In genomic region chr4:44711136-44711900, GRCm38 (mm10) we compare ENCODE assay signal across 10 mouse cellular contexts. TPM values are rescaled to one million over a fixed set of nuclear protein-coding genes. Genes with fewer than 3 reads are reported as not detected.
DNase-seq lines count a peak whose midpoint lies in the region; ATAC-seq and TF ChIP-seq lines count a peak whose summit lies in the region.
"Had no signal": no experiment of that assay in that cellular context is flagged by ENCODE, and none has a peak within 500 bp of the region (broad histone marks: within the 10 kb centered on the region; RNA-seq: fewer than 3 reads in every experiment).

No protein-coding gene starts in this region.

- intact Hi-C loops in heart, postnatal 36 days (cut with DNase I) = no loop called here

- TF ChIP-seq CTCF in heart, postnatal 0 days (IDR thresholded peaks at IDR 0.05; ENCODE audit: low read depth) = no peak
- TF ChIP-seq CTCF in ES-Bruce4 (IDR thresholded peaks at IDR 0.05; ENCODE audit: low read depth, low read length) = no peak
- TF ChIP-seq CTCF in brain, embryonic 14.5 days (IDR thresholded peaks at IDR 0.05; ENCODE audit: borderline replicate concordance, extremely low read depth, insufficient read depth, insufficient read length) = no peak

- H3K27ac ChIP-seq in heart, postnatal 0 days (ENCODE audit: low read depth) = no peak overlapping the region
- no peak overlapping the region for H3K27ac ChIP-seq in ES-Bruce4 (ENCODE audit: insufficient read depth, low read length)
- H3K27ac ChIP-seq in midbrain, embryonic 10.5 days (replicated peaks) = peak overlapping the region; percentile 87

- peaks cover 95% of the 10 kb centered on the region for H3K27me3 ChIP-seq in heart, postnatal 0 days (ENCODE audit: control insufficient read depth, insufficient read depth, low read length)
- peaks cover 36% of the 10 kb centered on the region for H3K27me3 ChIP-seq in ES-Bruce4 (ENCODE audit: control insufficient read depth, insufficient read depth, low read length, poor library complexity, severe bottlenecking)
- H3K27me3 ChIP-seq in midbrain, embryonic 10.5 days (ENCODE audit: low read depth, poor library complexity, severe bottlenecking) = peaks cover 99% of the 10 kb centered on the region

- H3K36me3 ChIP-seq in heart, postnatal 0 days (replicated peaks; ENCODE audit: control insufficient read depth, insufficient read depth, low read length) = no peaks in the 10 kb centered on the region
- no peaks in the 10 kb centered on the region for H3K36me3 ChIP-seq in ES-Bruce4 (ENCODE audit: control insufficient read depth, insufficient read depth, low read length, poor library complexity, severe bottlenecking)
- no peaks in the 10 kb centered on the region for H3K36me3 ChIP-seq in midbrain, embryonic 10.5 days

- 0 out of 2 replicates have a peak overlapping the region, but pooled peaks have one; percentile 33 for H3K4me3 ChIP-seq in heart, postnatal 0 days (ENCODE audit: low read depth, low read length)
- H3K4me3 ChIP-seq in ES-Bruce4 (ENCODE audit: low read depth, low read length) = peak overlapping the region; percentile 49
- H3K4me3 ChIP-seq in midbrain, embryonic 10.5 days = peak overlapping the region; percentile 66

- no peak for TF ChIP-seq POLR2A in ES-Bruce4 (IDR thresholded peaks at IDR 0.05; ENCODE audit: insufficient read depth, low read length)
- TF ChIP-seq POLR2A in brain, embryonic 14.5 days (IDR thresholded peaks at IDR 0.05; ENCODE audit: borderline replicate concordance, extremely low read depth, insufficient read depth, insufficient read length, poor library complexity, severe bottlenecking) = no peak

- no peak for TF ChIP-seq EP300 in heart, postnatal 0 days (IDR thresholded peaks at IDR 0.05; ENCODE audit: low read depth)
- no peak for TF ChIP-seq EP300 in ES-Bruce4 (IDR thresholded peaks at IDR 0.05; ENCODE audit: insufficient read depth, low read depth, low read length)

- H3K9me3 ChIP-seq in heart, postnatal 0 days (replicated peaks; ENCODE audit: control insufficient read depth, low read length) = no peaks in the 10 kb centered on the region
- no peaks in the 10 kb centered on the region for H3K9me3 ChIP-seq in ES-Bruce4 (replicated peaks; ENCODE audit: control insufficient read depth, insufficient read depth, low read length, poor library complexity, severe bottlenecking)
- H3K9me3 ChIP-seq in midbrain, embryonic 10.5 days (replicated peaks) = no peaks in the 10 kb centered on the region

- no peak for DNase-seq in heart, postnatal 0 days (ENCODE audit: low spot score)
- no peak for DNase-seq in heart, postnatal 36 days
- peak; percentile 4 for DNase-seq in brain, embryonic 14.5 days (ENCODE audit: low read depth)
- peak; percentile 56 for DNase-seq in midbrain, embryonic 10.5 days (ENCODE audit: low spot score)
- DNase-seq in frontal cortex, postnatal 10 days (ENCODE audit: low spot score in 2 of 2) = no peak
- DNase-seq: lung, postnatal 14 days had no signal

- no peak overlapping the region for H3K9ac ChIP-seq in heart, postnatal 0 days (replicated peaks; ENCODE audit: low read depth, low read length)
- H3K9ac ChIP-seq in ES-Bruce4 (ENCODE audit: low read depth, poor library complexity, severe bottlenecking) = peak overlapping the region; percentile 34

- no peaks in the 10 kb centered on the region for H3K4me1 ChIP-seq in heart, postnatal 0 days (ENCODE audit: control insufficient read depth, insufficient read depth)
- H3K4me1 ChIP-seq in ES-Bruce4 (ENCODE audit: control insufficient read depth, insufficient read depth, low read length) = peaks cover 2% of the 10 kb centered on the region
- H3K4me1 ChIP-seq in midbrain, embryonic 10.5 days = peaks cover 68% of the 10 kb centered on the region

- ATAC-seq in heart, postnatal 0 days (ENCODE audit: insufficient read depth, low read depth) = no peak
- no peak for ATAC-seq in granulocyte monocyte progenitor cell, adult 5-6 weeks (replicated peaks; ENCODE audit: poor library complexity, severe bottlenecking)
- ATAC-seq: forebrain, embryonic 14.5 days had no signal

- 3% methylated on average over 25 of the region's 25 CpGs for WGBS in heart, postnatal 0 days
- WGBS in midbrain, embryonic 10.5 days = 1% methylated on average over 25 of the region's 25 CpGs

- peak overlapping the region; percentile 20 for H3K4me2 ChIP-seq in heart, postnatal 0 days (ENCODE audit: low read depth, low read length)

RNA-seq across cellular contexts. Expression of gene Pax5, which starts 1.0 kb away (rescaled TPM):
- 0.04 TPM in 1 of 2 replicates, not detected in the other for total RNA-seq in heart, postnatal 0 days (2014; rRNA removed; ENCODE audit: low replicate concordance)
- not detected in 2 replicates for polyA plus RNA-seq in heart, postnatal 0 days (2015; fragmentation: Nextera tagmentation; extraction: Ambion mirVana)
- total RNA-seq in heart, postnatal 36 days (2021) = under 1 TPM; 0.72 to 0.73 TPM
- polyA plus RNA-seq in ES-Bruce4 (2011; ENCODE audit: insufficient read depth, insufficient read length, low read depth, missing spikeins) = 0.14 TPM in 1 of 2 replicates, not detected in the other
- polyA plus RNA-seq in brain, embryonic 14.5 days (2012; rRNA removed) = 5.0 and 15.0 TPM in 2 replicates
- polyA plus RNA-seq in midbrain, embryonic 10.5 days (2016; fragmentation: Nextera tagmentation; extraction: Ambion mirVana) = 6.3 and 9.1 TPM in 2 replicates
- not detected in 2 replicates for total RNA-seq in granulocyte monocyte progenitor cell, adult 5-6 weeks (2014; fragmentation: Nextera tagmentation)
- total RNA-seq in granulocyte monocyte progenitor cell, adult 5-6 weeks (2017) = not detected in 2 replicates
- total RNA-seq: MEL had no signal

RNA-seq across cellular contexts. Expression of gene Zcchc7, which starts 44.4 kb away (rescaled TPM):
- 7.3 and 14.1 TPM in 2 replicates for total RNA-seq in heart, postnatal 0 days (2014; rRNA removed; ENCODE audit: low replicate concordance)
- 21.4 and 22.4 TPM in 2 replicates for polyA plus RNA-seq in heart, postnatal 0 days (2015; fragmentation: Nextera tagmentation; extraction: Ambion mirVana)
- 10 to 100 TPM; 13.8 to 14.3 TPM for total RNA-seq in heart, postnatal 36 days (2021)
- 41.2 and 41.8 TPM in 2 replicates for polyA plus RNA-seq in ES-Bruce4 (2011; ENCODE audit: insufficient read depth, insufficient read length, low read depth, missing spikeins)
- polyA plus RNA-seq in brain, embryonic 14.5 days (2012; rRNA removed) = 34.9 and 38.1 TPM in 2 replicates
- polyA plus RNA-seq in midbrain, embryonic 10.5 days (2016; fragmentation: Nextera tagmentation; extraction: Ambion mirVana) = 22.4 and 23.6 TPM in 2 replicates
- 42.2 and 52.4 TPM in 2 replicates for total RNA-seq in granulocyte monocyte progenitor cell, adult 5-6 weeks (2014; fragmentation: Nextera tagmentation)
- total RNA-seq in granulocyte monocyte progenitor cell, adult 5-6 weeks (2017) = 64.3 and 97.0 TPM in 2 replicates

Comparison
In these comparisons a context has a peak if more than half of its experiments do, and no peak if none do; other contexts are left out.
1. DNase-seq: peak in brain, embryonic 14.5 days (single experiment) and midbrain, embryonic 10.5 days (single experiment); none in heart, postnatal 0 days (single experiment), heart, postnatal 36 days (0 of 2) and frontal cortex, postnatal 10 days (0 of 2).
2. Peak in every context shown above with its lines, with median percentiles within 50 percentile points of each other: H3K4me3 ChIP-seq.